Comparison of ENCODE assay signal across 33 mouse cellular contexts in genomic region chr9:44159886-44160285, GRCm38 (mm10). TPM values are rescaled to one million over a fixed set of nuclear protein-coding genes. Genes with fewer than 3 reads are reported as not detected.
"Had no signal": no experiment of that assay in that cellular context is flagged by ENCODE, and none has a peak within 500 bp of the region (broad histone marks: within the 10 kb centered on the region; RNA-seq: fewer than 3 reads in every experiment).

No protein-coding gene starts in this region.

- DNase-seq: forebrain, postnatal 0 days; gastrocnemius, postnatal 10 days; gastrocnemius, postnatal 36 days; kidney, adult 11 months; kidney, adult 2 months; kidney, adult 9 months; kidney, postnatal 14 days; kidney, postnatal 36 days; layer of hippocampus, adult 9-11 months; layer of hippocampus, postnatal 36 days; left cerebral cortex, postnatal 4 days had no signal

- ATAC-seq: forebrain, embryonic 15.5 days; forebrain, postnatal 0 days; hindbrain, postnatal 0 days; intestine, embryonic 16.5 days; liver, embryonic 12.5 days had no signal

- H3K9ac ChIP-seq: forebrain, embryonic 15.5 days; forebrain, postnatal 0 days; hindbrain, embryonic 13.5 days; hindbrain, embryonic 15.5 days; kidney, embryonic 15.5 days; limb, embryonic 13.5 days; limb, embryonic 15.5 days; liver, embryonic 12.5 days; liver, embryonic 14.5 days had no signal

- H3K27ac ChIP-seq: forebrain, embryonic 15.5 days; hindbrain, embryonic 13.5 days; hindbrain, embryonic 15.5 days; hindbrain, postnatal 0 days; kidney, embryonic 15.5 days; kidney, postnatal 0 days; limb, embryonic 13.5 days; limb, embryonic 15.5 days; liver, embryonic 12.5 days; liver, embryonic 14.5 days had no signal

- H3K4me1 ChIP-seq: forebrain, embryonic 15.5 days; hindbrain, embryonic 13.5 days; hindbrain, embryonic 15.5 days; kidney, embryonic 15.5 days; limb, embryonic 13.5 days; limb, embryonic 15.5 days; liver, embryonic 12.5 days had no signal

- H3K27me3 ChIP-seq: forebrain, embryonic 15.5 days; hindbrain, embryonic 13.5 days; hindbrain, embryonic 15.5 days; kidney, embryonic 15.5 days; limb, embryonic 13.5 days; limb, embryonic 15.5 days; liver, embryonic 12.5 days had no signal

- H3K4me2 ChIP-seq: forebrain, embryonic 15.5 days; heart, embryonic 11.5 days; hindbrain, embryonic 13.5 days; hindbrain, embryonic 15.5 days; kidney, embryonic 15.5 days; limb, embryonic 13.5 days; limb, embryonic 15.5 days; liver, embryonic 12.5 days had no signal

- H3K9me3 ChIP-seq: forebrain, embryonic 15.5 days; hindbrain, embryonic 13.5 days; hindbrain, embryonic 15.5 days; kidney, embryonic 15.5 days; limb, embryonic 13.5 days; limb, embryonic 15.5 days; liver, embryonic 12.5 days had no signal

- H3K4me3 ChIP-seq: forebrain, embryonic 15.5 days; hindbrain, embryonic 13.5 days; hindbrain, embryonic 15.5 days; kidney, embryonic 15.5 days; limb, embryonic 13.5 days; limb, embryonic 15.5 days; liver, embryonic 12.5 days had no signal

RNA-seq across cellular contexts. Expression of gene Gm49380, which starts 46.6 kb away (rescaled TPM):
- total RNA-seq: hematopoietic stem cell, adult 5-6 weeks; hindbrain, postnatal 0 days; left cerebral cortex, postnatal 10 days had no signal
- polyA plus RNA-seq: forebrain, postnatal 0 days; heart, embryonic 11.5 days; hindbrain, embryonic 15.5 days; hindbrain, postnatal 0 days; kidney, adult 2 months; kidney, postnatal 0 days; large intestine, adult 2 months; limb, embryonic 11.5 days; liver, adult 2 months; liver, embryonic 12.5 days; liver, embryonic 16.5 days had no signal

RNA-seq across cellular contexts. Expression of gene C1qtnf5, which starts 52.8 kb away (rescaled TPM):
- total RNA-seq: hematopoietic stem cell, adult 5-6 weeks had no signal

RNA-seq across cellular contexts. Expression of gene Mfrp, which starts 58.4 kb away (rescaled TPM):
- total RNA-seq: gastrocnemius, postnatal 36 days; heart, adult 8-10 months; heart, postnatal 25 days; hematopoietic stem cell, adult 5-6 weeks; left cerebral cortex, postnatal 4 days; liver, adult 2 months had no signal
- polyA plus RNA-seq: heart, embryonic 14.5 days; heart, embryonic 16.5 days; kidney, embryonic 15.5 days; large intestine, adult 2 months; liver, adult 2 months; liver, embryonic 12.5 days; liver, embryonic 14.5 days; liver, embryonic 16.5 days had no signal
